Mouse (Mus musculus): ENCODE measurements at regions not wholly inside any gene's neighbourhood (a gene's known extent, or its start where the extent isn't known, plus 50 kb on each side); places are given as distances from the start of the nearest gene placed in this dataset.

- Histone ChIP-seq H3K4me3 (ENCODE audit: control insufficient read depth, low read depth, low read length) (no peak overlapping the region), H3K27ac (ENCODE audit: control insufficient read depth, insufficient read depth, low read depth, low read length) (no peak overlapping the region), H3K27me3 (ENCODE audit: control insufficient read depth, insufficient read depth, low read length) (no peaks in the 10 kb centered on the region), H3K4me1 (ENCODE audit: control insufficient read depth, insufficient read depth, low read length) (no peaks in the 10 kb centered on the region), H3K36me3 (ENCODE audit: control insufficient read depth, insufficient read depth, low read length) (no peaks in the 10 kb centered on the region)
- TF ChIP-seq POLR2A (IDR thresholded peaks at IDR 0.05; ENCODE audit: control insufficient read depth, low read depth, low read length) (no peak), CTCF (IDR thresholded peaks at IDR 0.05; ENCODE audit: control insufficient read depth, insufficient read depth, insufficient replicate concordance, low read depth, low read length) (no peak)
Measured at GRCm38 (mm10) chr13:16203147-16203546, 191.5 kb downstream of the Inhba start.

- Histone ChIP-seq H3K4me1 (ENCODE audit: control insufficient read depth, insufficient read depth, low read length) (no peaks in the 10 kb centered on the region), H3K27ac (ENCODE audit: control insufficient read depth, insufficient read depth, low read depth, low read length) (no peak overlapping the region), H3K4me3 (ENCODE audit: control insufficient read depth, low read depth, low read length) (no peak overlapping the region), H3K27me3 (ENCODE audit: control insufficient read depth, insufficient read depth, low read length) (no peaks in the 10 kb centered on the region), H3K36me3 (ENCODE audit: control insufficient read depth, insufficient read depth, low read length) (no peaks in the 10 kb centered on the region)
- no peak for TF ChIP-seq CTCF (IDR thresholded peaks at IDR 0.05; ENCODE audit: control insufficient read depth, insufficient read depth, insufficient replicate concordance, low read depth, low read length)
- TF ChIP-seq POLR2A (IDR thresholded peaks at IDR 0.05; ENCODE audit: control insufficient read depth, low read depth, low read length): no peak
Measured at GRCm38 (mm10) chr13:16204097-16204496, 192.4 kb downstream of the Inhba start.

- no peak for TF ChIP-seq CTCF (IDR thresholded peaks at IDR 0.05; ENCODE audit: control insufficient read depth, insufficient read depth, insufficient replicate concordance, low read depth, low read length)
- TF ChIP-seq POLR2A (IDR thresholded peaks at IDR 0.05; ENCODE audit: control insufficient read depth, low read depth, low read length): no peak
- H3K27me3 ChIP-seq (ENCODE audit: control insufficient read depth, insufficient read depth, low read length): no peaks in the 10 kb centered on the region
Measured at GRCm38 (mm10) chr13:16211482-16211881, 199.8 kb downstream of the Inhba start.

GRCm38 (mm10) chr13:16219877-16220276, 208.2 kb downstream of the Inhba start:
- Histone ChIP-seq H3K36me3 (ENCODE audit: control insufficient read depth, insufficient read depth, low read length) (no peaks in the 10 kb centered on the region), H3K27ac (ENCODE audit: control insufficient read depth, insufficient read depth, low read depth, low read length) (no peak overlapping the region), H3K27me3 (ENCODE audit: control insufficient read depth, insufficient read depth, low read length) (no peaks in the 10 kb centered on the region), H3K4me1 (ENCODE audit: control insufficient read depth, insufficient read depth, low read length) (no peaks in the 10 kb centered on the region), H3K4me3 (ENCODE audit: control insufficient read depth, low read depth, low read length) (no peak overlapping the region)
- TF ChIP-seq POLR2A (IDR thresholded peaks at IDR 0.05; ENCODE audit: control insufficient read depth, low read depth, low read length): no peak
- no peak for TF ChIP-seq CTCF (IDR thresholded peaks at IDR 0.05; ENCODE audit: control insufficient read depth, insufficient read depth, insufficient replicate concordance, low read depth, low read length)

More at GRCm38 (mm10) chr13:16211482-16211881, 199.8 kb downstream of the Inhba start:
- no peaks in the 10 kb centered on the region for H3K4me1 ChIP-seq (ENCODE audit: control insufficient read depth, insufficient read depth, low read length)
- H3K36me3 ChIP-seq (ENCODE audit: control insufficient read depth, insufficient read depth, low read length): no peaks in the 10 kb centered on the region
- H3K4me3 ChIP-seq (ENCODE audit: control insufficient read depth, low read depth, low read length): no peak overlapping the region
- no peak overlapping the region for H3K27ac ChIP-seq (ENCODE audit: control insufficient read depth, insufficient read depth, low read depth, low read length)

- TF ChIP-seq CTCF (IDR thresholded peaks at IDR 0.05; ENCODE audit: control insufficient read depth, insufficient read depth, insufficient replicate concordance, low read depth, low read length): no peak
- TF ChIP-seq POLR2A (IDR thresholded peaks at IDR 0.05; ENCODE audit: control insufficient read depth, low read depth, low read length): no peak
- no peaks in the 10 kb centered on the region for H3K4me1 ChIP-seq (ENCODE audit: control insufficient read depth, insufficient read depth, low read length)
- H3K36me3 ChIP-seq (ENCODE audit: control insufficient read depth, insufficient read depth, low read length): no peaks in the 10 kb centered on the region
- H3K4me3 ChIP-seq (ENCODE audit: control insufficient read depth, low read depth, low read length): no peak overlapping the region
- H3K27ac ChIP-seq (ENCODE audit: control insufficient read depth, insufficient read depth, low read depth, low read length): no peak overlapping the region
- no peaks in the 10 kb centered on the region for H3K27me3 ChIP-seq (ENCODE audit: control insufficient read depth, insufficient read depth, low read length)
Measured at GRCm38 (mm10) chr13:16222942-16223600, 211.4 kb downstream of the Inhba start.

GRCm38 (mm10) chr13:16261145-16261544, 249.5 kb downstream of the Inhba start:
- Histone ChIP-seq H3K36me3 (ENCODE audit: control insufficient read depth, insufficient read depth, low read length) (no peaks in the 10 kb centered on the region), H3K27ac (ENCODE audit: control insufficient read depth, insufficient read depth, low read depth, low read length) (no peak overlapping the region), H3K4me3 (ENCODE audit: control insufficient read depth, low read depth, low read length) (no peak overlapping the region), H3K27me3 (ENCODE audit: control insufficient read depth, insufficient read depth, low read length) (no peaks in the 10 kb centered on the region), H3K4me1 (ENCODE audit: control insufficient read depth, insufficient read depth, low read length) (no peaks in the 10 kb centered on the region)
- TF ChIP-seq POLR2A (IDR thresholded peaks at IDR 0.05; ENCODE audit: control insufficient read depth, low read depth, low read length): no peak
- TF ChIP-seq CTCF (IDR thresholded peaks at IDR 0.05; ENCODE audit: control insufficient read depth, insufficient read depth, insufficient replicate concordance, low read depth, low read length): no peak

- TF ChIP-seq POLR2A (IDR thresholded peaks at IDR 0.05; ENCODE audit: control insufficient read depth, low read depth, low read length) (no peak), CTCF (IDR thresholded peaks at IDR 0.05; ENCODE audit: control insufficient read depth, insufficient read depth, insufficient replicate concordance, low read depth, low read length) (no peak)
- Histone ChIP-seq H3K4me1 (ENCODE audit: control insufficient read depth, insufficient read depth, low read length) (no peaks in the 10 kb centered on the region), H3K36me3 (ENCODE audit: control insufficient read depth, insufficient read depth, low read length) (no peaks in the 10 kb centered on the region), H3K27ac (ENCODE audit: control insufficient read depth, insufficient read depth, low read depth, low read length) (no peak overlapping the region), H3K27me3 (ENCODE audit: control insufficient read depth, insufficient read depth, low read length) (no peaks in the 10 kb centered on the region), H3K4me3 (ENCODE audit: control insufficient read depth, low read depth, low read length) (no peak overlapping the region)
Measured at GRCm38 (mm10) chr13:16279974-16280373, 268.3 kb downstream of the Inhba start.

All from testis, adult 2 months (tissue).